Mouse (Mus musculus): ENCODE measurements at regions not wholly inside any gene's neighbourhood (a gene's known extent, or its start where the extent isn't known, plus 50 kb on each side); places are given as distances from the start of the nearest gene placed in this dataset.

DNA sequence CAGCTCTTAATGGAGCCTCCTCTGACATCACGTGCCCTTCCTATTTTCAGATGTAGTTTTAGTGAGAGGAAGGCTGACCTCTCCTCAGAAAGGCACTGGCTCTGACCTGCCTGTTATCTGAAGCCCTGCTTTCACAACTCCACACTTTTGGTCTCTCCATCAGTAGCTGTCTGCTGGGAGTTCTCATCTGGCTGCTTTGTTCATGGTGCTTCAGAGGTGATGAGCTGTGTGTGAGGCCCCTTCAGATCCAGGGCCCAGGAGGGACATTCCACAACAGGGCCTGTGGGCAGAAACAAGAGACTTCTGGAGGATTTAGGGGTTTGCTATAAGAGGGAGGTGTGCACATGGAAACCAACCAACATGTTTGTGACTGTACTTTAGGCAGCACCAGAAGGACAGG is 50.8 kb upstream of the Fhl2 start:
- Histone ChIP-seq H3K4me3 (ENCODE audit: control insufficient read depth, low read depth, low read length) (no peak overlapping the region), H3K27ac (ENCODE audit: control insufficient read depth, insufficient read depth, low read depth, low read length) (no peak overlapping the region), H3K4me1 (ENCODE audit: control insufficient read depth, insufficient read depth, low read length) (no peaks in the 10 kb centered on the region), H3K27me3 (ENCODE audit: control insufficient read depth, insufficient read depth, low read length) (no peaks in the 10 kb centered on the region), H3K36me3 (ENCODE audit: control insufficient read depth, insufficient read depth, low read length) (no peaks in the 10 kb centered on the region)
- TF ChIP-seq POLR2A (IDR thresholded peaks at IDR 0.05; ENCODE audit: control insufficient read depth, low read depth, low read length) (no peak), CTCF (IDR thresholded peaks at IDR 0.05; ENCODE audit: control insufficient read depth, insufficient read depth, insufficient replicate concordance, low read depth, low read length) (no peak)

DNA sequence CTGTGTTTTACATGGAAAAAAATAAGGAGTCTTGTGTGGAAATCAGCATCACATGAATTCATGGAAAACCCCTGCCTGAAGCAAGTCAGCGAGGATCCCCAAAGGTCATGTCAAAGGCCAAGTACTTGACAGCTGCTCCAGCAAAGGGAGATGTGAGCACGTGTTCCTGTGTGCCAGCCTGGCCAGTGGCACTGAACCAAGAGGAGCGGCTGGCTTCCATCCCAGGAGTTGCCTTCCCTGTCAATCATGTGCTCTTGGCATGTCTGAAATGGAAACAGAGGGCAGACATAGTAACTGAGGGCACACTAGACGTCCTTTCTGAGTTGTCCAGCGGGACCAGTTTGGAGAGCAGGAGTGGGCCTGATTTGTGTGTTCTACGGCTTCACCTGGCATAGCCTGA is 53.5 kb upstream of the Fhl2 start:
- Histone ChIP-seq H3K4me1 (ENCODE audit: control insufficient read depth, insufficient read depth, low read length) (no peaks in the 10 kb centered on the region), H3K4me3 (ENCODE audit: control insufficient read depth, low read depth, low read length) (no peak overlapping the region), H3K36me3 (ENCODE audit: control insufficient read depth, insufficient read depth, low read length) (no peaks in the 10 kb centered on the region), H3K27me3 (ENCODE audit: control insufficient read depth, insufficient read depth, low read length) (no peaks in the 10 kb centered on the region), H3K27ac (ENCODE audit: control insufficient read depth, insufficient read depth, low read depth, low read length) (no peak overlapping the region)
- no peak for TF ChIP-seq POLR2A (IDR thresholded peaks at IDR 0.05; ENCODE audit: control insufficient read depth, low read depth, low read length)
- no peak for TF ChIP-seq CTCF (IDR thresholded peaks at IDR 0.05; ENCODE audit: control insufficient read depth, insufficient read depth, insufficient replicate concordance, low read depth, low read length)

DNA sequence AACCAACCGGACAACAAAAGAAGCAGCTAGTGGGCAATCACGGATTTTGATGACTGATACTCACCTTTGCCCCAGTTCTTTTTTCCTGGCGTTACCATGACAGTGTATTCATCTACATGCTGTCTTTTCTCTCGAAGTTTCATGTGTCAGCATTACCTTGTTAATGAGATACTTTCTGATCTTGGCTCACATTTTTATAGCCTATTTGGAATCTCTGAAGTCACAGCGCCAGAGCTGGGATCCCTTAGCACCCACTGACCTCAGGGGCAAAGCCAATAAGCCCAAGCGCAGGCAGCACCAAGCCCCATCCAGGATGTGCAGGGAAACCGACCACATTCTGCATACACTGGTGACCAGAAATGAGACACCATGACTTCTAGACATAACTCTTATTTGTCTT is 54.6 kb upstream of the Fhl2 start:
- H3K27ac ChIP-seq (ENCODE audit: control insufficient read depth, insufficient read depth, low read depth, low read length), result no peak overlapping the region
- no peaks in the 10 kb centered on the region for H3K27me3 ChIP-seq (ENCODE audit: control insufficient read depth, insufficient read depth, low read length)
- H3K4me1 ChIP-seq (ENCODE audit: control insufficient read depth, insufficient read depth, low read length), result no peaks in the 10 kb centered on the region
- H3K36me3 ChIP-seq (ENCODE audit: control insufficient read depth, insufficient read depth, low read length), result no peaks in the 10 kb centered on the region
- TF ChIP-seq CTCF (IDR thresholded peaks at IDR 0.05; ENCODE audit: control insufficient read depth, insufficient read depth, insufficient replicate concordance, low read depth, low read length), result no peak
- TF ChIP-seq POLR2A (IDR thresholded peaks at IDR 0.05; ENCODE audit: control insufficient read depth, low read depth, low read length), result no peak
- H3K4me3 ChIP-seq (ENCODE audit: control insufficient read depth, low read depth, low read length), result no peak overlapping the region

DNA sequence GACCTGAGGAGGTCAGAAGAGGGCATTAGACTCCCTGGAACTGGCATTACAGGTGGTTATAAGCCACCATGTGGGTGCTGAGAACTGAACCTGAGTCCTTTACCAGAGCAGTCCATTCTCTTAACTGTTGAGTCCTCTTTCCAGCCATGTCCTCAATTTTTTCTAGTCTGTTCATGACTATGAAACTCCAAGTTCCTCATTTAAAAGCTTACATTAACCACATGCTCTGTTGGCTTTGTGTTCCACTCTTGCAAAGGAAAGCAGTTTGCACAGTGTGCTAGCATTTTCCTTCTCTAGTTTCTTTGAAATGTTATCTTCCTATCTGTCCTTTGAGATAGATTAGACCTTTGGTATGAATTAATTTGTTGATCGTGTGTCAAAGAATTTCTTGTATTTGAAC is 57.3 kb upstream of the Fhl2 start:
- Histone ChIP-seq H3K27me3 (ENCODE audit: control insufficient read depth, insufficient read depth, low read length) (no peaks in the 10 kb centered on the region), H3K27ac (ENCODE audit: control insufficient read depth, insufficient read depth, low read depth, low read length) (no peak overlapping the region), H3K36me3 (ENCODE audit: control insufficient read depth, insufficient read depth, low read length) (no peaks in the 10 kb centered on the region), H3K4me3 (ENCODE audit: control insufficient read depth, low read depth, low read length) (no peak overlapping the region), H3K4me1 (ENCODE audit: control insufficient read depth, insufficient read depth, low read length) (no peaks in the 10 kb centered on the region)
- TF ChIP-seq CTCF (IDR thresholded peaks at IDR 0.05; ENCODE audit: control insufficient read depth, insufficient read depth, insufficient replicate concordance, low read depth, low read length), result no peak
- TF ChIP-seq POLR2A (IDR thresholded peaks at IDR 0.05; ENCODE audit: control insufficient read depth, low read depth, low read length), result no peak

DNA sequence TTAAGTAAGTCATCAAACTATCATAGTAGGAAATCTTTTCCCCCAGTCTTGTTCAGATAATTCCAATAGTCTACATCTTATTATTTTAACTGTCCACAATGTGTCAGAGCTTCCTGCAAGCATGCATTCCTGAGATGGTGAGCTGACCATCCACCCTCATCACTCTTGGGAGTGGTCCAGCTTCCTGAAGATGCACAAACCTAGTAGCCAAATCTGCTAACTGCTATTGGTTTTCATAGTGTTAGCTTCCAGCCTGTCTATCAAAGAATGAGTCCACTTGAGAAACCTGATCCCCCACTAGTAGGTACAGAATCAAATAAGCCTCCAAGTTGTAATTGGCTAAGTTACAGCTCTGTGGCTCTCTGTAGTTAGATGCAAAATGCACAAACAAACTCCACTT is 59.3 kb upstream of the Fhl2 start:
- H3K27ac ChIP-seq (ENCODE audit: control insufficient read depth, insufficient read depth, low read depth, low read length), result no peak overlapping the region
- no peak for TF ChIP-seq POLR2A (IDR thresholded peaks at IDR 0.05; ENCODE audit: control insufficient read depth, low read depth, low read length)
- no peak for TF ChIP-seq CTCF (IDR thresholded peaks at IDR 0.05; ENCODE audit: control insufficient read depth, insufficient read depth, insufficient replicate concordance, low read depth, low read length)
- no peaks in the 10 kb centered on the region for H3K4me1 ChIP-seq (ENCODE audit: control insufficient read depth, insufficient read depth, low read length)
- H3K36me3 ChIP-seq (ENCODE audit: control insufficient read depth, insufficient read depth, low read length), result no peaks in the 10 kb centered on the region
- H3K27me3 ChIP-seq (ENCODE audit: control insufficient read depth, insufficient read depth, low read length), result no peaks in the 10 kb centered on the region
- no peak overlapping the region for H3K4me3 ChIP-seq (ENCODE audit: control insufficient read depth, low read depth, low read length)

DNA sequence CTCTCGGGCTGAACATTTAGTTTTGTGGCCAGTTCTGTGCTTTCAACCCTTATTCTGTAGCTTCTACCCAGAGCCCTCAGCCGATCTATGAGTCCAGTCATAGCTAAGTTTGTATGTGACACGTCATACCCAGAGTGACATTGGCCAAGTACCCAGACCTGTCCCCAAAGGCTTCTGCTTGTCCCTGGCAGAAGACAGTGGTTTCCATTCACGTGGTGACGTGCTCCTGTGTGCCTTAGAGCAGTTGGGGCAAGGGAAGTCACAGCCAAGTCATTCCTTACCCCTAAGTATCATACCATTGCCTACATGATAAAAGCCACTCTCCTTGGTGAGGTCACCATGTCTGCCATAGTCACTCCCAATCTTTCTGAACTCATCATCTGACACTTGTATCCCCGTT is 61.1 kb upstream of the Fhl2 start:
- TF ChIP-seq POLR2A (IDR thresholded peaks at IDR 0.05; ENCODE audit: control insufficient read depth, low read depth, low read length) (no peak), CTCF (IDR thresholded peaks at IDR 0.05; ENCODE audit: control insufficient read depth, insufficient read depth, insufficient replicate concordance, low read depth, low read length) (no peak)
- H3K4me3 ChIP-seq (ENCODE audit: control insufficient read depth, low read depth, low read length), result no peak overlapping the region
- H3K4me1 ChIP-seq (ENCODE audit: control insufficient read depth, insufficient read depth, low read length), result no peaks in the 10 kb centered on the region
- no peaks in the 10 kb centered on the region for H3K27me3 ChIP-seq (ENCODE audit: control insufficient read depth, insufficient read depth, low read length)
- H3K36me3 ChIP-seq (ENCODE audit: control insufficient read depth, insufficient read depth, low read length), result no peaks in the 10 kb centered on the region
- H3K27ac ChIP-seq (ENCODE audit: control insufficient read depth, insufficient read depth, low read depth, low read length), result no peak overlapping the region

DNA sequence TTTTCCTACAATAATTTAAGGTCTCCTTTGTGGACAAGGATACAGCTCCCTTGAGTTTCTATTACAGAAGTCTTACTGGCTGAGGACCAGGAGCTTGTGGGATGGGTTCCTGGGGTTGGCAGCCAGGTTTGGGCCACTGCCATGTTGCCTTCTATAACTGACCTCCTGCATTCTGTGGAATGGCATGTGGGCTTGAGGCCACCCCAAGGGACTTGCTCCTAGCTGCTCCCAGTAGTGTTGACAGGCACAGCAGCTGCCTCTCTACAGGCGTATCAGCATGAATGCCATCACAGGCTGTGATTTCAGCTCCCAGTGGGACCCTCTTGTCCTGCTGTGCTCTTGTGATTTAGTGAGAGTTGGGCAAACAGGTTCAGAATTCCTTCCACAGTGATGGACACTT is 63.1 kb upstream of the Fhl2 start:
- TF ChIP-seq POLR2A (IDR thresholded peaks at IDR 0.05; ENCODE audit: control insufficient read depth, low read depth, low read length) (no peak), CTCF (IDR thresholded peaks at IDR 0.05; ENCODE audit: control insufficient read depth, insufficient read depth, insufficient replicate concordance, low read depth, low read length) (no peak)

DNA sequence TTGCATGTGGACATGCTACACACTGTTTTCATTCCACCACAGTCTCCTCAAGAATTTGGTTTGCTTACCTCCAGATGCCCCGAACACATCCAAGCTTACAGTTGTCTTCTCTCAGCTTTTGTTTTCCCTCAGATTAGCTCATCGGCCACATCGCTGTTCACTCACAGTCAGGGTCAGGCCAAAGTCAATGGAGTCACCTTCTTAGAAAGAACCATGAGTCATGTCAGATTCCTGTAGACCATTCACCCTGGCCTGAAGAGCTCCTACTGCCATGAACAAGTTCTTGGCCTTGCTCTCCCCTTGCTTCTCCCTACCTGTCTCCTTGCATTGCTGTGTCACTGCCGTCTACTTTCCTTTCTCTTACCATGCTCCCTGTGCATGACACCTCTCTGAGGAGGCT is 63.7 kb upstream of the Fhl2 start:
- no peaks in the 10 kb centered on the region for H3K36me3 ChIP-seq (ENCODE audit: control insufficient read depth, insufficient read depth, low read length)
- no peak overlapping the region for H3K4me3 ChIP-seq (ENCODE audit: control insufficient read depth, low read depth, low read length)
- TF ChIP-seq POLR2A (IDR thresholded peaks at IDR 0.05; ENCODE audit: control insufficient read depth, low read depth, low read length) (no peak), CTCF (IDR thresholded peaks at IDR 0.05; ENCODE audit: control insufficient read depth, insufficient read depth, insufficient replicate concordance, low read depth, low read length) (no peak)
- H3K27ac ChIP-seq (ENCODE audit: control insufficient read depth, insufficient read depth, low read depth, low read length), result no peak overlapping the region
- H3K27me3 ChIP-seq (ENCODE audit: control insufficient read depth, insufficient read depth, low read length), result no peaks in the 10 kb centered on the region
- H3K4me1 ChIP-seq (ENCODE audit: control insufficient read depth, insufficient read depth, low read length), result no peaks in the 10 kb centered on the region

More for the DNA sequence above, 63.1 kb upstream of the Fhl2 start:
- Histone ChIP-seq H3K36me3 (ENCODE audit: control insufficient read depth, insufficient read depth, low read length) (no peaks in the 10 kb centered on the region), H3K27ac (ENCODE audit: control insufficient read depth, insufficient read depth, low read depth, low read length) (no peak overlapping the region), H3K4me1 (ENCODE audit: control insufficient read depth, insufficient read depth, low read length) (no peaks in the 10 kb centered on the region), H3K27me3 (ENCODE audit: control insufficient read depth, insufficient read depth, low read length) (no peaks in the 10 kb centered on the region), H3K4me3 (ENCODE audit: control insufficient read depth, low read depth, low read length) (no peak overlapping the region)

Data from testis, adult 2 months (tissue).